Mouse (Mus musculus) brain, embryonic 14.5 days (tissue): ENCODE data around the gene Tenm2. TPM values are rescaled to one million over a fixed set of nuclear protein-coding genes. Genes with fewer than 3 reads are reported as not detected.

Source experiments
- DNase-seq: peaks from one replicate; pipeline ENCODE4 v3.0.0-alpha.2; 2011; ENCODE audit warnings: low read depth
- CTCF ChIP-seq: fragments of 200-500 bp; IDR thresholded peaks from 2 replicates; pipeline ENCODE4 v1.5.1; 2012; ENCODE audit warnings: inconsistent platforms, mild to moderate bottlenecking, moderate library complexity, borderline replicate concordance; ENCODE audit not compliant: insufficient read depth, insufficient read length; ENCODE audit errors: extremely low read depth
- POLR2A ChIP-seq: fragments of 200-500 bp; IDR thresholded peaks from 2 replicates; pipeline ENCODE4 v1.6.1; 2012; ENCODE audit warnings: mild to moderate bottlenecking, inconsistent platforms, borderline replicate concordance; ENCODE audit not compliant: poor library complexity, insufficient read depth, insufficient read length, severe bottlenecking; ENCODE audit errors: extremely low read depth
- polyA plus RNA-seq: library from polyadenylated mRNA; depleted of rRNA; stranded (reverse); fragments of >200 nt; gene quantifications from 2 replicates; pipeline ENCODE4 v1.2.3, GENCODE M21; 2012

Tenm2 gene
- polyA plus RNA-seq, 1 experiment = 47.2 TPM

- TF ChIP-seq CTCF (no peak), POLR2A (no peak)
- peak; percentile 59 for DNase-seq
Observed at GRCm38 (mm10) chr11:36040508-36041233, 1195.1 kb downstream of the Tenm2 start.

- TF ChIP-seq CTCF (no peak), POLR2A (no peak)
- DNase-seq = peak; percentile 59
Observed at GRCm38 (mm10) chr11:36039825-36040224, 1195.9 kb downstream of the Tenm2 start.

GRCm38 (mm10) chr11:36038386-36038785, 1197.4 kb downstream of the Tenm2 start:
- TF ChIP-seq POLR2A (no peak), CTCF (no peak)
- DNase-seq = no peak

DNA sequence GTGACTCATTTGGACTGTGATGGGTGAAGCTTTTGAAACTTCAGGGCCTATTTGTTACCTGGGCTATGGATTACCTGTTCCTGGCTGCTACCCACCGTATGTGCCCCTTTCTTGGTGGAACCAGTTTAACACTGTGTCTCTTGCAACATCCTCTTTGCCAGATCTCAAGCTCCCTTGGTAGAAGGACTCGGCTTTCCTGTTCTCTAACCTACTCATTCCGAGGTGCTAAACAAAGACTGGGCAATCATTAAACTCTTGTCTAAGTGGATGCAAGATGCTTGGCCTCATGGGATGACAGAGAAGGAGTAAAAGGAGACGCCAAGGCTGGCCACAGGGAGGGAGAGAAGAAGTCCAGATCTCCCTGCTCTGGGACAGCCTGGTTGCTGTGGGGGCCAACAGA, 1198.5 kb downstream of the Tenm2 start:
- no peak for DNase-seq
- no peak for TF ChIP-seq CTCF
- TF ChIP-seq POLR2A = no peak

DNA sequence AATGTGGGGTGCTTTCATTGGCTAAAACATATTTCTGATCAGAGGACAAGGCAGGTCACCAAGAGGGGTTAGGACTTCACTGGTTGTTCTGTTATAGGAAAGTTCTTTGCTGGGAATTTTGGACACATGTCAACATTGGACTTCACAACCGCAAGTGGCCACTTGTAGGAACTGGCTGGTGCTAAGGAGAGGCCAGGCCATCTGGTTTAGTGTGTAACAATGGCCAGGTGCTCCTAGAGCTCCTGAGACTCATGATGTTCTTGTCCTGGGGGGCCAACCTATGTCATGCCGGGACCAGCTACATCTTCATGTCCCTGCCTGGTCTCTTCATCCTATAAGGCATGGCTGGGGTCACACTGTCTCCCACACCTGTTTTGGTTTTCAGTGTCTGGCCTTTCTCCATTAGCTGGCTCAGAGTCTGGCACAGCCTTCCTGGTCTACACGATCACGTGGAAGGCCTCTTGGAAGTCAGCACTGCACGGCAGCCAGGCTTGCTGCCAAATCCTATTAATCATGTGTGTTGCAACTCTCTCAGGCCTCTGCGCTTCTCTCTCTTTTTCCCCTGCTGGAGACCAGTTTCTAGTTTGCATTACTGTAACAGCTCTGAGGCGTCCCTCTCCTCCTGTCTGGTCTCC, 1199.6 kb downstream of the Tenm2 start:
- DNase-seq = peak; percentile 96
- no peak for TF ChIP-seq CTCF
- TF ChIP-seq POLR2A = no peak

DNA sequence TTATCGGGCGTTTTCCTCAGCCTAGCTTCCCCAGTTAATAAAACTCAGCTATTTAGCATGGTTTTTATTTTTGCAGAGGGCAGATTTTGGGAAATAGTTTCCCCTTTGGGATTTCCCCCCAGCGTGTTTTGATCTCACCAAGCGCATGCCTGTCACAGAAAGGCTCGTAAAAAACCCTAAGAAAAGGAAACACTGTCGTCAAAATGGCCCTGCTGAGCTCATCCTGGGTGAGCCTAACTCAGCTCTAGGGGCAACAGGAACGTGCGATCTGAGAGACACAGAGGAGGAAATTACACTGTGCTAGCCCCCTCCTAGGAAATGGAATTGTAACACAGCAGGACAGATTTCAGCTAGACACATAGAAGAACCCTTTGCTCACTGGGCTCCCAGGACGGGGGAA, 1204.0 kb downstream of the Tenm2 start:
- DNase-seq = no peak
- TF ChIP-seq CTCF (no peak), POLR2A (no peak)

GRCm38 (mm10) chr11:36020009-36020408, 1215.8 kb downstream of the Tenm2 start:
- TF ChIP-seq CTCF (no peak), POLR2A (no peak)
- no peak for DNase-seq

- DNase-seq = no peak
Observed at GRCm38 (mm10) chr11:36013179-36013578, 1222.6 kb downstream of the Tenm2 start.

DNA sequence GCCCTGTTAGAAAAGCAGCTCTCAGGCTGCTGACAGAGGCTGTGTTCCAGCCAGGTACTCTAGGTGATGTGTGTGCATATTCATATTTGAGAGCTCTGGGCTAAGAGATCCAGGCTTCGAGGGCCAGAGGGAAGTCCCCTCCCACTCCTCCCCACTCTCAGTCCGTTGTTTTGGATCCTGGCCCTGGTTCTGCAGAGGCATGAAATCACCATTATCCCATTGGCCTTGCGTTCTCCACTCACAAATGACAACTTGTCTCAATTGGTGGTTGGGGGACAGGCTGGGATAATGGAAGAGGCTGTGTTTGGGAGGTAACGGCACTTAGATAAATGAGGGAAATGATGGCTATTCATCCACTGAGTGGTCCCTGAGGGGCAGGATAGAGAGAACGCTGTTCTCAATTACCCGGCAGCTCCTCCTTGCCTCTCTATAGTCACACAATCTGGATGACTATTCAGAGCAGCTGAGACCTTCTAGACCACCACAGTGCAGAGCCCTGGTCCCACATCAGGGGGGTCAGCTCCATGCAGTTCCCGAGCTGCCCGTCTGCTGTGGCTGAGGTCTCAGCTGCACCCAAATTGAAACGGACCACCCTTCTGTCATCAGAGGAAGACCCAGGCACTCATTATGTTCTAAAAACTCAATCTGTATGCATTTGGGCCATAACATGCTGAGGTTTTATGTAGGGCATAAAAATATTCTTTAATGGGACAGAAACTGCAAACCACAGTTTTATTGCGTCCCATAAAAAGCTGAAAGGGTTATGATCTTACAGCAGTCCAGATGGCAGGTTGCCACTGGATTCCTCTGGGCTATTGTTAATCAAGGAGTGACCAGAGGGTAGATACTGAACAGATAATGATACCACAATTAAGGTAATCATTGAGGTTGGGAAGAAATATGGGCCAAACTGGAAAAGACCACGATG, 1226.2 kb downstream of the Tenm2 start:
- TF ChIP-seq CTCF = no peak
- peak; percentile 67 for DNase-seq

More at GRCm38 (mm10) chr11:36013179-36013578, 1222.6 kb downstream of the Tenm2 start:
- TF ChIP-seq POLR2A (no peak), CTCF (no peak)

DNA sequence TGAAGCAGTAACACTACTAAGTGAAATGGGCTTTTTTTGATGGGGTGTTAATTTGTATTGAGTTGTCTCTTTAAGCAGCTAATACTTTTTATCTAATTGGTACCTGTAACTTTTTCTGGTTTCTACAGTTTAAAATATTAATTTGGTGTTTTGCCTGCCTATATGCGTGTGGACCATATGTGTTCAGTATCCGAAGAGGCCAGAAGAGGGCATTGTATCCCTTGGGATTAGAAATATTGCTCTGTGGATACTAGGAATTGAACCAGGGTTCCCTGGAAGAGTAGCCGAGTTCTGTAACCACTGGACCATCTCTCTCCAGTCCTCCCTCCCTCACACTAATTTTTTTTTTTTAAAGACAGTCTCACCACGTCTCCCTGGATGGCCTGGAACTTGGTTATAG, 1232.9 kb downstream of the Tenm2 start:
- peak; percentile 20 for DNase-seq
- TF ChIP-seq CTCF (0 out of 2 replicates have a peak, but pooled peaks have one; percentile 26), POLR2A (no peak)
